Mouse (Mus musculus): ENCODE results near the gene Txnrd1.

- TF ChIP-seq CTCF (IDR thresholded peaks at IDR 0.05; ENCODE audit: borderline replicate concordance, extremely low read depth, insufficient read depth, insufficient read length), result no peak
- no peak for TF ChIP-seq POLR2A (IDR thresholded peaks at IDR 0.05; ENCODE audit: borderline replicate concordance, extremely low read depth, insufficient read depth, insufficient read length, poor library complexity, severe bottlenecking)
Measured at GRCm38 (mm10) chr10:82935018-82935633, 101.4 kb downstream of the Txnrd1 start.

Data from brain, embryonic 14.5 days (tissue).